Mouse (Mus musculus): ENCODE measurements around the gene Arid5a.

DNA sequence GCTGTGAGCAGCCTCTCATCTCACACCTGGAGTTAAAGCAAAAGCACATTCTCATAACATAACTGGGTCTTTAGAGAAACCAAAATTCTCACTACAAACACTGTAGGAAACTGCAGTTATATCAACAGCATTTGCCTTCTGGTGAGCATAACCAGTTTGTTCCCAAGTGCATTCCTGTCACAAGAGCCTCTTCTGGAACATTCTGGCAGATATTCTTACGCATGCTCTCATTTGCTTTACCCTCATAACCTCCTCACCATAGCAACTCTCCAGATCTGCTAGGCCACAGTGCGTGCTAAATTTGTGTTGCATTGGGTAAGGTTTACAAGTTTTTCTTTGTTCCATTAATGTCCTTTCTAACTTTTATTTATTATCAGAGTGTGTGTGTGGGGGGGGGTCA, 48.3 kb upstream of the Arid5a start:
- TF ChIP-seq POLR2A (IDR thresholded peaks at IDR 0.05; ENCODE audit: control insufficient read depth, low read depth, low read length) (no peak), CTCF (IDR thresholded peaks at IDR 0.05; ENCODE audit: control insufficient read depth, insufficient read depth, insufficient replicate concordance, low read depth, low read length) (no peak)
